Mouse (Mus musculus): ENCODE measurements around the gene Epn2. TPM values are rescaled to one million over a fixed set of nuclear protein-coding genes. Genes with fewer than 3 reads are reported as not detected.
A peak's percentile ranks its signal among the peaks of the same experiment; 100 is the strongest.

Gene Epn2
- polyA plus RNA-seq, 1 experiment from 2014 or later: 28.7 TPM

DNA sequence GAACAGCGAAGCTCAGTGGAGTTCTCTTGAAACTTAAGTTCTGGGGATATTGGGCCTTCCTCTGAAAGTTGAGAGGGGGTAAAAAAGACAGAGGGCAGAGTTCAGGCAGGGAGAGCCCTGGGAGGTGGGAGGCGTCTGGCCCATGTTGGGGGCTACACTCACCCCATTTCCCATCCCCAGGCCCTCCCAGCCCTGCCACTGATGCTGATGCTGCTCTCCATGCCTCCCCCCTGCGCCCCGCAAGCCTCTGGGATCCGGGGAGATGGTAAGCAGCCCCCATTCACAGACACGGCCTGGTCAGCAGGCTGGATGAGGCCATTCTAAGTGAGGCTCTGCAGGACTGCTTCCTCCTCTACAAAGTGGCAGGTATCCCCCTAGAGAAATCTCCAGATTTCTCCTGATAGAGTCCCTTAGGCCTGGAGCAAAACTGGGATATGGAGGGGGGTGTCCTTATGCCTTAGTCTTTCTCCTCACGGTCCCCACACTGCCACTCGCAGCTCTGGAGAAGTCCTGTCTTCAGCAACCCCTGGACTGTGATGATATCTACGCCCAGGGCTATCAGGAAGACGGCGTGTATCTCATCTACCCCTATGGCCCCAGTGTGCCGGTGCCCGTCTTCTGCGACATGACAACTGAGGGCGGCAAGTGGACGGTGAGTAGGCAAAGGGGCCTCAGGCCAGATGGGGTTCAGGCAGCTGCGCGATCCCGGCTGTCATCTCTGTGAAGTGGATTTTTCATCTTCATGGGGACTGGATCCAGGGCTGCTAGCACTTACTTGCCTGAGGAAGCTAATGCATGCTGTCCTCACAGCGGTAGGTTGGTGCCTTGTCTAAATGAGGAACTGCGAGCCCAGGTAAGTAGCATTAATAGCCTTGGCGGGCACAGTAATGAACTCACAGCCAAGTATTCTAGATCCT lies 93.7 kb downstream of the Epn2 start:
- Histone ChIP-seq H3K4me2 (ENCODE audit: low read depth, low read length) (peak overlapping the region; percentile 35), H3K27me3 (ENCODE audit: control insufficient read depth, insufficient read depth, low read depth, low read length) (no peaks in the 10 kb centered on the region), H3K4me3 (ENCODE audit: low read length) (peak overlapping the region; percentile 57), H3K4me1 (replicated peaks; ENCODE audit: control insufficient read depth, insufficient read depth, low read length) (peaks cover 13% of the 10 kb centered on the region), H3K9me3 (ENCODE audit: control insufficient read depth, low read length) (no peaks in the 10 kb centered on the region), H3K9ac (ENCODE audit: low read length) (peak overlapping the region; percentile 78), H3K27ac (ENCODE audit: low read length) (peak overlapping the region; percentile 97), H3K36me3 (ENCODE audit: control insufficient read depth, insufficient read depth, low read length) (peaks cover 30% of the 10 kb centered on the region)
- no peak for ATAC-seq (ENCODE audit: low read depth)
- WGBS: 51% methylated on average over 22 of the region's 22 CpGs

DNA sequence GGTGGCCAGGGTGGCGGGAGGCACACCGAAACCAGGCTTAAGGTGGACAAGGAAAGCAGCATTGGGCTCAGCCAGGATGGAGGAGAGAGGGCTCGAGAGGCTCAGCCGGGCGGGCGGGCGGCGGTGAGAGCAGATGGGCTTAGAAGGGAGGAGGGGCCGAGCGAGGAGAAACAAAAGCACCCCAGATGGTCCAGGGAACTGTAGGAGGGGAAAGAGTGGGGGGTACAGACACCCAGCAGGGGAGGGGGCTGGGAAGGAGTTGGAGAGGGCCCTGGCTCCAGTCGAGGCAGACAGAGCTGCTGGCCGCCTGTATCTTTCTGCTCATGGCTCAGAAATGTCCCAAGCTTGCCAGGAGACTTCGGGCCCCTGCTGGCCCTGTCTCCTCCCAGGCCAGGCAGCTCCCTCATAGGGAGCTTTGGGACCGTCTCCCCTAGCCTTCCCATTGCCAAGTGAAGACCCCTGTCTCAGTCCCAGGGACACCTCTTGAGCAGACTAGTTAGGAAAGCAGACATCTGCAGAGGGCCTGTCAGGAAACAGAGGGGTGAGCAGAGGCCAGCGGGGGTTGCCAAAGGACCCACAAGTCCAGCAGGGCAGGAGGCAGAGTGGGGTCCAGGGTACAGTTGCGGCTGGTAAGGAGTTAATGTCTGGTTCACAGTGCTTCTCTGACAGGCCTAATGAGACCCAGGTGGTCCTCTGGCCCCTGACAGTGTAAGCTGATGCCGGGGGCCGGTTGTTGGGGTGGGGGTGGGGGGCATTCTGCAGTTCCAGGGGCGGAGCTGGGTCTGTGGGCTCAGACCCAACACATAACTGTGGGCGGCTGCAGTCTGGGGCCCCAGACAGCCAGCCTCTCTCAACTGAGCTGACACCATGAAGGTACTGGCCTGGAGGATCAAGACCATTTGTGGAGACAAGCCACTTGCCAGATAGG lies 94.6 kb downstream of the Epn2 start, which contains the start of gene Mfap4:
TSS of gene Mfap4 (plus strand) at position 819 of the 928 bp plus-strand sequence.
- H3K4me2 ChIP-seq (ENCODE audit: low read depth, low read length): peak within 1 kb of the TSS; percentile 35
- H3K9ac ChIP-seq (ENCODE audit: low read length): peak within 1 kb of the TSS; percentile 78
- H3K27ac ChIP-seq (ENCODE audit: low read length): peak within 1 kb of the TSS; percentile 97
- peaks cover 13% of the 10 kb centered on the region; the same call in 1 of the 2 replicates for H3K4me1 ChIP-seq (replicated peaks; ENCODE audit: control insufficient read depth, insufficient read depth, low read length)
- WGBS: 15% methylated on average over 20 of the region's 20 CpGs
- H3K9me3 ChIP-seq (ENCODE audit: control insufficient read depth, low read length): no peaks in the 10 kb centered on the region
- peak within 1 kb of the TSS; percentile 57 for H3K4me3 ChIP-seq (ENCODE audit: low read length)
- H3K27me3 ChIP-seq (ENCODE audit: control insufficient read depth, insufficient read depth, low read depth, low read length): no peaks in the 10 kb centered on the region
- H3K36me3 ChIP-seq (ENCODE audit: control insufficient read depth, insufficient read depth, low read length): peaks cover 21% of the 10 kb centered on the region
- ATAC-seq (ENCODE audit: low read depth): peak; percentile 90

DNA sequence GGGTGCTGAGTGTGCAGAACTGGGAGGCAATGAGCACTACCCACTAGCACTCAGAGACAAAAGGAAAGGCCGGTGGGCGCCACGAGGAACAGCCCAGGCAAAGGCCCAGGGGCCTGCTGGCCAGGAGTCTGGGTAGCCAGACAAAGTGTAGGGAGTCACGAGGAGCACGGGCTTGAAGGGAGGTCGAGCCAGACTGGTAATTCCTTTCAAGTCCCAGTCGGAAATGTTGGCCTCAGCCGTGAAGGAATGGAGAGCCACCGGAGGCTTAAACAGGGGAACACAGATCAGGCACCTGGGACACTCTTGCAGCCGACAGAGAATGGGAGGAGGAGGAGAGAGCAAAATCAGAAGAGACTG lies 95.3 kb downstream of the Epn2 start:
- peaks cover 13% of the 10 kb centered on the region; the same call in 1 of the 2 replicates for H3K4me1 ChIP-seq (replicated peaks; ENCODE audit: control insufficient read depth, insufficient read depth, low read length)
- no peak for ATAC-seq (ENCODE audit: low read depth)
- WGBS: 20% methylated on average over 10 of the region's 10 CpGs
- H3K36me3 ChIP-seq (ENCODE audit: control insufficient read depth, insufficient read depth, low read length): peaks cover 14% of the 10 kb centered on the region
- H3K4me2 ChIP-seq (ENCODE audit: low read depth, low read length): peak overlapping the region; percentile 34
- H3K9me3 ChIP-seq (ENCODE audit: control insufficient read depth, low read length): no peaks in the 10 kb centered on the region
- H3K4me3 ChIP-seq (ENCODE audit: low read length): peak overlapping the region; percentile 7
- H3K27ac ChIP-seq (ENCODE audit: low read length): peak overlapping the region; percentile 97
- no peaks in the 10 kb centered on the region for H3K27me3 ChIP-seq (ENCODE audit: control insufficient read depth, insufficient read depth, low read depth, low read length)
- H3K9ac ChIP-seq (ENCODE audit: low read length): peak overlapping the region; percentile 41

DNA sequence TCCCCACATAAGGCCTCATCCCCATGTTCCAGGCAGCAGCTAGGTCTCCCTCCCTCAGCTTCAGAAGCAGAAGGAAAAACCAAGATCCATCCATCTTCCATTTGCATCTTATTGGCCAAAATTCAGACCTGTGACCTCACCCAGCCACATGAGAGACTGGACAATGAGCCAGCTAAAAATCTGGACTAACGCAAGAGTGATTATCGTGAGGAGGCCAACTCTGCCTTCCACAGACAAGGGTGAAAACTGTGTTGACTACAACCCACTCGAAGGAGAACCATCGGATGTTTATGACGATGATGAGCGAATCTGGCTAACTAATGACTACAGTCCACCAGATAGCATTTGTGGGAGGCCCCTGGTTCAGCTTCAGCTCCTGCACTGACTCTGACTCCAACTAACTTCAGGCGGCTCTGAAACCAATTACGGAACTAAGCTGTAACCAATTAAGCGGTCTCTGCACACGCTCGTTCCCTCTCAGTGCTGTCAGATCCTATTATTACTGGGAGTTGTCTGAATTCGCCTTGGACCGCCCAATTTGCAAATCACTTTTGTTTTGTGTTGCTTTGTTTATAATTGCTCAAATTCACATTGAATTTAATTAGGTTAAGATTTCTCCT lies 96.2 kb downstream of the Epn2 start:
- H3K4me3 ChIP-seq (ENCODE audit: low read length): no peak overlapping the region
- H3K36me3 ChIP-seq (ENCODE audit: control insufficient read depth, insufficient read depth, low read length): peaks cover 5% of the 10 kb centered on the region
- H3K9ac ChIP-seq (ENCODE audit: low read length): no peak overlapping the region
- H3K9me3 ChIP-seq (ENCODE audit: control insufficient read depth, low read length): no peaks in the 10 kb centered on the region
- no peak overlapping the region for H3K4me2 ChIP-seq (ENCODE audit: low read depth, low read length)
- no peak for ATAC-seq (ENCODE audit: low read depth)
- peak overlapping the region; percentile 97 for H3K27ac ChIP-seq (ENCODE audit: low read length)
- peaks cover 12% of the 10 kb centered on the region; the same call in 1 of the 2 replicates for H3K4me1 ChIP-seq (replicated peaks; ENCODE audit: control insufficient read depth, insufficient read depth, low read length)
- no peaks in the 10 kb centered on the region for H3K27me3 ChIP-seq (ENCODE audit: control insufficient read depth, insufficient read depth, low read depth, low read length)
- WGBS: 77% methylated on average over 13 of the region's 13 CpGs

DNA sequence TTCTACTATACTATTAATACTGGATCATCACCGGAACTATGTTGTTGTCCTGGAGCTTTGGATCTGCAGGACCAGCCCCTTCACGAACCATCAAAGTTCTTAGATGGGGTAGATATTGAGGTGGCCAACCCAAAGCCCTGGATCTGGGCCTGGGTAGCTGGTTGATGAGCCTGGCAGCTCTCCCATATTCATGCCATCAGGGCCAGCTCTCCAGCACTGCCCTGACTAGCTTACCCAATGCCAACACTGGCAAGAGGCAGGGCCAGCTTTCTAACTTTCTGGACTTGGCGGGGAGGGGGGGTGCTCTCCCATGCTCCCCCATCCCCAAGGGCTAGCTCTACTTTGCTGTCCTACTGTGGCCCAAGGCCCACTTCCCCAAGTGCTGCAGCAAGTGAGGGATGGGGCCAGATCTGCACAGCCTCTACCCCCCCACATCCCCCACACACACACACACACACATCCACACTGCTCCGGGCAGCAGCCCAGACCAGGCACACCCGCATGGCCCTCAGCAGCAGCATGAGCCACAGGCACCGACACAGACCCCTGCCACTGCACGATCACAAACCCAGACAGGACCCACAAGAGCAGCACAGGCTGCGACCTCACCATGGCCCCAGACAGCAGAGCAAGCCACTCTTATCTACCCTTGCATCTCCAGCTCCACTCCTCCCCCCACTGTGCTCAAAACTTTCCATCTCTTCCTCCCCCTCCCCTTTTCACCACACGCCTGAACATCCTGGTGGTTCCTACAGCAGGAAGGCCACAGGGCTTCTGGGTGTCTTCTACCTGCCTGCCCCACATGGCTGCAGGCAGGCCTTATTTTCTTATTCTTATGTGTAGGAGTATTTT lies 98.0 kb downstream of the Epn2 start:
- Histone ChIP-seq H3K9ac (ENCODE audit: low read length) (0 out of 2 replicates have a peak overlapping the region, but pooled peaks have one; percentile 9), H3K4me1 (replicated peaks; ENCODE audit: control insufficient read depth, insufficient read depth, low read length) (peaks cover 10% of the 10 kb centered on the region; the same call in 1 of the 2 replicates), H3K27me3 (ENCODE audit: control insufficient read depth, insufficient read depth, low read depth, low read length) (no peaks in the 10 kb centered on the region), H3K9me3 (ENCODE audit: control insufficient read depth, low read length) (no peaks in the 10 kb centered on the region), H3K27ac (ENCODE audit: low read length) (no peak overlapping the region), H3K4me2 (ENCODE audit: low read depth, low read length) (no peak overlapping the region), H3K4me3 (ENCODE audit: low read length) (no peak overlapping the region), H3K36me3 (ENCODE audit: control insufficient read depth, insufficient read depth, low read length) (no peaks in the 10 kb centered on the region)
- ATAC-seq (ENCODE audit: low read depth): no peak
- WGBS: 43% methylated on average over 9 of the region's 9 CpGs

DNA sequence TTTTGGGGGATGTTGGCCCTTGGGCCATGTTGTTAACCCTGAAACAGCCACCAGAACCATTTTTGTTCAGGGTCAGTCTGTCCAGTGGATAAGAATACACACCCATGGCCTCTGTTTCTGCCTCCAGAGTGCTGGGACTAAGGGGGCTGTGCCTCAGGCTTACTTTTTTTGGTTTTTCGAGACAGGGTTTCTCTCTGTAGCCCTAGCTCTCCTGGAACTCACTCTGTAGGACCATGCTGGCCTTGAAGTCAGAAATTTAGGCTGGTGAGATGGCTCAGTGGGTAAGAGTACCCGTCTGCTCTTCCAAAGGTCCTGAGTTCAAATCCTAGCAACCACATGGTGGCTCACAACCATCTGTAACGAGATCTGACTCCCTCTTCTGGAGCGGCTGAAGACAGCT lies 100.7 kb downstream of the Epn2 start:
- no peak for ATAC-seq (ENCODE audit: low read depth)
- H3K4me2 ChIP-seq (ENCODE audit: low read depth, low read length): no peak overlapping the region
- H3K9ac ChIP-seq (ENCODE audit: low read length): no peak overlapping the region
- no peaks in the 10 kb centered on the region for H3K36me3 ChIP-seq (ENCODE audit: control insufficient read depth, insufficient read depth, low read length)
- H3K4me3 ChIP-seq (ENCODE audit: low read length): no peak overlapping the region
- no peak overlapping the region for H3K27ac ChIP-seq (ENCODE audit: low read length)
- H3K9me3 ChIP-seq (ENCODE audit: control insufficient read depth, low read length): no peaks in the 10 kb centered on the region
- WGBS: 80% methylated on average over 4 of the region's 4 CpGs
- no peaks in the 10 kb centered on the region for H3K27me3 ChIP-seq (ENCODE audit: control insufficient read depth, insufficient read depth, low read depth, low read length)
- peaks cover 10% of the 10 kb centered on the region; the same call in 1 of the 2 replicates for H3K4me1 ChIP-seq (replicated peaks; ENCODE audit: control insufficient read depth, insufficient read depth, low read length)

DNA sequence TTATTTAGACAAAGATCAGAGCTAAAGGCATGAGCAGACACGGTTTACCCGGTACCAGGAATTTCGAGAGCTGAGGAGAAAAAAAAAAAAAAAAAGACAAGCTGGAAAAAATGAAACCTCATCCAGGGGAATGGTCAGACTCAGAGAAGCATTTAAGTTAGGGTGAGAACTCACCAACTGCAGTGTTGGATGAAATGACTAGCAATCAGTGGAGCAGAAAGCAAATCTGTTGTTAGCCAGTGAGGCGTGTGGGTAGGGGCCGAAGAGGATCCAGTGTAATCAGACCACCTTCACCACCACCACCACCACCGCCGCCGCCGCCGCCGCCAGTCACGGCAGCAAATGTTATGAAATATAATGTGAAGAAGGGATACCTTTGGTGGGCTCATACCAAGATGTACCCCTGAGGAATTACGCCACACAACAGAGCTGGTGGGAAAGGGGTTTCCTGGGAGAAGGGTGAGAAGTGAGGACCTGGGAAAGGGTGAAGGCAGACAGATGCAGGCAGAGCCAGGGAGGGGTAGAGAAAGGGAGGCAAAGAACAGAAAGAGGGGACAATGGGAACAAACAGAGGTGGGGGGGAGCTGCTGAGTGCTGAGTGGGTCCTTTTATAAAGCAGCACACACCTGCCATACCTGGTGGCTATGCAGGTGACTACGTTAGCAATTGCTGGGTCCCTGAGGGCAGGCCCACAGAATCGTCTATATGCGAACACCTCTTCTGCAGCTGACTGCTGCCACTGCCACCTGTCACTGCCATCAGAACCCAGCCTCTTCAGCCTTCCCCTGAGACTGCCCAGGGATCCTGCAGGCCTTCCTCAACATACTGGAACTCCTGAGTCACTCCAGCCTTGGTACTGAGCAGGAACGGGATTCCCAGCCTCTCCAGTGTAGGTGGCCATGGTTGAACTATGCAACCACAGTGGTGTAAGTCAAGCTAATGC lies 101.7 kb downstream of the Epn2 start:
- 49% methylated on average over 17 of the region's 17 CpGs for WGBS
- H3K9me3 ChIP-seq (ENCODE audit: control insufficient read depth, low read length): no peaks in the 10 kb centered on the region
- peak overlapping the region; percentile 34 for H3K4me3 ChIP-seq (ENCODE audit: low read length)
- H3K27ac ChIP-seq (ENCODE audit: low read length): no peak overlapping the region
- ATAC-seq (ENCODE audit: low read depth): no peak
- no peaks in the 10 kb centered on the region for H3K27me3 ChIP-seq (ENCODE audit: control insufficient read depth, insufficient read depth, low read depth, low read length)
- peak overlapping the region; percentile 47 for H3K4me2 ChIP-seq (ENCODE audit: low read depth, low read length)
- H3K9ac ChIP-seq (ENCODE audit: low read length): no peak overlapping the region
- no peaks in the 10 kb centered on the region for H3K36me3 ChIP-seq (ENCODE audit: control insufficient read depth, insufficient read depth, low read length)
- H3K4me1 ChIP-seq (replicated peaks; ENCODE audit: control insufficient read depth, insufficient read depth, low read length): peaks cover 10% of the 10 kb centered on the region; the same call in 1 of the 2 replicates

Data from lung, embryonic 16.5 days (tissue).